Mouse (Mus musculus) forebrain, embryonic 10.5 days (tissue): ENCODE results near the gene Rnaseh2b. TPM values are rescaled to one million over a fixed set of nuclear protein-coding genes. Genes with fewer than 3 reads are reported as not detected.

Experiments
- polyA plus RNA-seq: library from polyadenylated mRNA; unstranded; fragments of >200 nt; fragmentation: Nextera tagmentation; extraction: Ambion mirVana; gene quantifications from 2 replicates; pipeline ENCODE4 v1.2.1, GENCODE M21; 2016

Gene Rnaseh2b
- polyA plus RNA-seq, 1 experiment from 2014 or later, result 79.2 TPM

Other genes with a start within 250 kb of the Rnaseh2b start
- 4.0 and 5.8 TPM in 2 replicates for gene Dleu7, start 458 bp downstream of the Rnaseh2b start, polyA plus RNA-seq
- 0.06 TPM in 1 of 2 replicates, not detected in the other for gene Gucy1b2, start 163.7 kb downstream of the Rnaseh2b start, polyA plus RNA-seq